Mouse (Mus musculus) heart, postnatal 4 days (tissue): ENCODE data around the gene Mroh2a. TPM values are rescaled to one million over a fixed set of nuclear protein-coding genes. Genes with fewer than 3 reads are reported as not detected.

Experiments
- DNase-seq: peaks from one replicate; pipeline ENCODE4 v3.0.0; 2021
- total RNA-seq, 2 experiments: library from RNA; stranded (reverse); gene quantifications; 2 replicates each; pipeline ENCODE4 v1.2.3; 2021

Mroh2a gene
- total RNA-seq: under 1 TPM in 1 of 2 experiments, not detected in 1; 0.02 TPM

- peak; percentile 9 for DNase-seq
Measured at GRCm38 (mm10) chr1:88226670-88227379, at the start of gene Mroh2a. Mroh2a (plus strand) TSS chr1:88226986.

GRCm38 (mm10) chr1:88179657-88180056 is 47.1 kb upstream of the Mroh2a start:
- no peak for DNase-seq

GRCm38 (mm10) chr1:88186325-88186935 is 40.4 kb upstream of the Mroh2a start:
- DNase-seq: no peak

GRCm38 (mm10) chr1:88192136-88192535 is 34.6 kb upstream of the Mroh2a start:
- no peak for DNase-seq

- DNase-seq: no peak
Measured at GRCm38 (mm10) chr1:88195687-88196086, 31.1 kb upstream of the Mroh2a start.

GRCm38 (mm10) chr1:88197443-88197842 is 29.3 kb upstream of the Mroh2a start:
- DNase-seq: no peak

GRCm38 (mm10) chr1:88199996-88200395 is 26.8 kb upstream of the Mroh2a start:
- no peak for DNase-seq

GRCm38 (mm10) chr1:88200456-88200855 is 26.3 kb upstream of the Mroh2a start, which contains the start of gene Ugt1a2:
Ugt1a2 (plus strand) TSS chr1:88200601.
- no peak for DNase-seq

GRCm38 (mm10) chr1:88205294-88205922 is 21.4 kb upstream of the Mroh2a start, which contains the start of gene Dnajb3:
Dnajb3 (minus strand) TSS chr1:88205782.
- peak; percentile 80 for DNase-seq

GRCm38 (mm10) chr1:88206843-88207479 is 19.8 kb upstream of the Mroh2a start:
- no peak for DNase-seq

GRCm38 (mm10) chr1:88211812-88212211 is 15.0 kb upstream of the Mroh2a start, which contains the start of gene Ugt1a1:
Ugt1a1 (plus strand) TSS chr1:88211959.
- no peak for DNase-seq

- no peak for DNase-seq
Measured at GRCm38 (mm10) chr1:88212341-88213045, 14.3 kb upstream of the Mroh2a start.

- no peak for DNase-seq
Measured at GRCm38 (mm10) chr1:88213061-88213460, 13.7 kb upstream of the Mroh2a start.

GRCm38 (mm10) chr1:88213766-88214461 is 12.9 kb upstream of the Mroh2a start:
- peak; percentile 15 for DNase-seq

GRCm38 (mm10) chr1:88214462-88214952 is 12.3 kb upstream of the Mroh2a start:
- DNase-seq: peak; percentile 4

GRCm38 (mm10) chr1:88215466-88216380 is 11.1 kb upstream of the Mroh2a start:
- peak; percentile 7 for DNase-seq

- DNase-seq: no peak
Measured at GRCm38 (mm10) chr1:88216551-88216950, 10.2 kb upstream of the Mroh2a start.

- no peak for DNase-seq
Measured at GRCm38 (mm10) chr1:88217144-88217543, 9.6 kb upstream of the Mroh2a start.

GRCm38 (mm10) chr1:88217576-88217975 is 9.2 kb upstream of the Mroh2a start:
- DNase-seq: no peak

GRCm38 (mm10) chr1:88218051-88218450 is 8.7 kb upstream of the Mroh2a start:
- DNase-seq: no peak
